Mouse (Mus musculus) MEL (cell line): ENCODE data around the gene Saa3. TPM values are rescaled to one million over a fixed set of nuclear protein-coding genes. Genes with fewer than 3 reads are reported as not detected.

ENCODE experiments used
- DNase-seq: peaks from one replicate; pipeline ENCODE4 v3.0.0; 2011; ENCODE audit warnings: low read depth, low spot score
- H3K27ac ChIP-seq: 2 replicates; pipeline ENCODE4 v1.5.1; 2012; ENCODE audit warnings: low read depth, mild to moderate bottlenecking, control low read depth, low read length, moderate library complexity; ENCODE audit not compliant: control insufficient read depth
- H3K27me3 ChIP-seq, 2 experiments: fragments of 150-350 bp in 1 of 2; sonication (generic) in 1 of 2; 2 replicates each; pipeline ENCODE4 v1.6.1; 2012; ENCODE audit warnings: low read length in 2 of 2, mild to moderate bottlenecking in 2 of 2, improper control_type of control experiment in 1 of 2, moderate library complexity in 1 of 2; ENCODE audit not compliant: insufficient read depth in 2 of 2, control insufficient read depth in 1 of 2
- H3K36me3 ChIP-seq, 2 experiments: 2 replicates each; pipeline ENCODE4 v1.6.1; 2012 to 2014; ENCODE audit warnings: low read length in 2 of 2, improper control_type of control experiment in 1 of 2, inconsistent platforms in 1 of 2, mild to moderate bottlenecking in 1 of 2; ENCODE audit not compliant: insufficient read depth in 2 of 2, control insufficient read depth in 1 of 2
- H3K4me1 ChIP-seq, 2 experiments: fragments of 150-350 bp in 1 of 2; sonication (generic) in 1 of 2; 2 replicates each; pipeline ENCODE4 v1.6.1; 2012; ENCODE audit warnings: low read length in 2 of 2, improper control_type of control experiment in 1 of 2, mild to moderate bottlenecking in 1 of 2; ENCODE audit not compliant: insufficient read depth in 2 of 2, control insufficient read depth in 1 of 2
- H3K4me3 ChIP-seq, 2 experiments: fragments of 150-350 bp in 1 of 2; sonication (generic) in 1 of 2; 2 replicates each; pipeline ENCODE4 v1.5.1; 2012; ENCODE audit warnings: low read depth in 2 of 2, low read length in 2 of 2, mild to moderate bottlenecking in 2 of 2, moderate library complexity in 2 of 2, control low read depth in 1 of 2, improper control_type of control experiment in 1 of 2; ENCODE audit not compliant: control insufficient read depth in 1 of 2, insufficient read depth in 1 of 2
- H3K79me2 ChIP-seq: 2 replicates; pipeline ENCODE4 v1.6.1; 2012; ENCODE audit warnings: mild to moderate bottlenecking, low read length, moderate library complexity; ENCODE audit not compliant: control insufficient read depth, poor library complexity, insufficient read depth
- H3K9ac ChIP-seq: 2 replicates; pipeline ENCODE4 v1.6.1; 2012; ENCODE audit warnings: low read depth, mild to moderate bottlenecking, control low read depth, low read length, moderate library complexity; ENCODE audit not compliant: control insufficient read depth, poor library complexity, severe bottlenecking
- H3K9me3 ChIP-seq: fragments of 150-350 bp; sonication (generic); replicated peaks from 2 replicates; pipeline ENCODE4 v1.6.1; 2012; ENCODE audit warnings: mild to moderate bottlenecking, low read length, improper control_type of control experiment, moderate library complexity; ENCODE audit not compliant: insufficient read depth
- BHLHE40 ChIP-seq: IDR thresholded peaks from 2 replicates; pipeline ENCODE4 v1.6.1; 2012; ENCODE audit warnings: low read depth, mild to moderate bottlenecking, inconsistent platforms, low read length, improper control_type of control experiment, borderline replicate concordance
- E2F4 ChIP-seq: IDR thresholded peaks from 2 replicates; pipeline ENCODE4 v1.6.1; 2011; ENCODE audit warnings: low read depth, low read length, improper control_type of control experiment, borderline replicate concordance
- EP300 ChIP-seq, 2 experiments: IDR thresholded peaks; 2 replicates each; pipeline ENCODE4 v1.6.1; 2011; ENCODE audit warnings: improper control_type of control experiment in 2 of 2, low read length in 2 of 2, low read depth in 1 of 2, mild to moderate bottlenecking in 1 of 2
- ETS1 ChIP-seq: IDR thresholded peaks from 2 replicates; pipeline ENCODE4 v1.6.1; 2012; ENCODE audit warnings: low read depth, mild to moderate bottlenecking, inconsistent platforms, low read length, improper control_type of control experiment, moderate library complexity
- GATA1 ChIP-seq: IDR thresholded peaks from 2 replicates; pipeline ENCODE4 v1.6.1; 2011; ENCODE audit warnings: low read depth, low read length, improper control_type of control experiment
- HCFC1 ChIP-seq: IDR thresholded peaks from 2 replicates; pipeline ENCODE4 v1.6.1; 2012; ENCODE audit warnings: low read depth, mild to moderate bottlenecking, inconsistent platforms, low read length, improper control_type of control experiment, moderate library complexity
- MAFK ChIP-seq: IDR thresholded peaks from 2 replicates; pipeline ENCODE4 v1.6.1; 2011; ENCODE audit warnings: low read depth, mild to moderate bottlenecking, low read length, improper control_type of control experiment, borderline replicate concordance
- MAZ ChIP-seq: IDR thresholded peaks from 2 replicates; pipeline ENCODE4 v1.6.1; 2012; ENCODE audit warnings: low read depth, mild to moderate bottlenecking, inconsistent platforms, low read length, improper control_type of control experiment
- MEF2A ChIP-seq: IDR thresholded peaks from 2 replicates; pipeline ENCODE4 v1.6.1; 2014; ENCODE audit warnings: low read depth, mild to moderate bottlenecking, inconsistent platforms, low read length, improper control_type of control experiment; ENCODE audit not compliant: poor library complexity, insufficient replicate concordance, severe bottlenecking; ENCODE audit errors: extremely low read depth
- MXI1 ChIP-seq: IDR thresholded peaks from 2 replicates; pipeline ENCODE4 v1.6.1; 2011; ENCODE audit warnings: mild to moderate bottlenecking, low read depth, low read length, improper control_type of control experiment
- MYC ChIP-seq: IDR thresholded peaks from 2 replicates; pipeline ENCODE4 v1.6.1; 2011; ENCODE audit warnings: low read depth, mild to moderate bottlenecking, low read length, improper control_type of control experiment, moderate library complexity
- NRF1 ChIP-seq: IDR thresholded peaks from 2 replicates; pipeline ENCODE4 v1.6.1; 2014; ENCODE audit warnings: low read depth, mild to moderate bottlenecking, inconsistent platforms, low read length, improper control_type of control experiment, moderate library complexity; ENCODE audit not compliant: poor library complexity, insufficient read depth, severe bottlenecking
- POLR2AphosphoS2 ChIP-seq: IDR thresholded peaks from 2 replicates; pipeline ENCODE4 v1.6.1; 2011; ENCODE audit warnings: low read length, improper control_type of control experiment
- RAD21 ChIP-seq: IDR thresholded peaks from 2 replicates; pipeline ENCODE4 v1.6.1; 2011; ENCODE audit warnings: mild to moderate bottlenecking, low read depth, low read length, improper control_type of control experiment
- RCOR1 ChIP-seq: IDR thresholded peaks from 2 replicates; pipeline ENCODE4 v1.6.1; 2012; ENCODE audit warnings: low read depth, mild to moderate bottlenecking, inconsistent platforms, low read length, improper control_type of control experiment
- SIN3A ChIP-seq: IDR thresholded peaks from 2 replicates; pipeline ENCODE4 v1.6.1; 2012; ENCODE audit warnings: low read length, improper control_type of control experiment, inconsistent platforms
- TAL1 ChIP-seq: IDR thresholded peaks from 2 replicates; pipeline ENCODE4 v1.6.1; 2012; ENCODE audit warnings: mild to moderate bottlenecking, inconsistent platforms, low read length, moderate library complexity, mixed read lengths
- TCF12 ChIP-seq: IDR thresholded peaks from 2 replicates; pipeline ENCODE4 v1.6.1; 2014; ENCODE audit warnings: low read depth, mild to moderate bottlenecking, inconsistent platforms, low read length, improper control_type of control experiment, moderate library complexity
- USF1 ChIP-seq: IDR thresholded peaks from 2 replicates; pipeline ENCODE4 v1.6.1; 2014; ENCODE audit warnings: low read depth, mild to moderate bottlenecking, inconsistent platforms, low read length, improper control_type of control experiment, moderate library complexity
- ZC3H11A ChIP-seq: IDR thresholded peaks from 2 replicates; pipeline ENCODE4 v1.6.1; 2012; ENCODE audit warnings: low read depth, mild to moderate bottlenecking, inconsistent platforms, low read length, improper control_type of control experiment
- ZKSCAN1 ChIP-seq: IDR thresholded peaks from 2 replicates; pipeline ENCODE4 v1.6.1; 2012; ENCODE audit warnings: low read depth, mild to moderate bottlenecking, inconsistent platforms, low read length, improper control_type of control experiment, moderate library complexity
- ZNF384 ChIP-seq: IDR thresholded peaks from 2 replicates; pipeline ENCODE4 v1.6.1; 2012; ENCODE audit warnings: low read depth, mild to moderate bottlenecking, inconsistent platforms, low read length, improper control_type of control experiment
- polyA plus RNA-seq, 2 experiments: library from polyadenylated mRNA; stranded (reverse) in 1 of 2; unstranded in 1 of 2; fragments of >175 nt in 1 of 2; fragments of >200 nt in 1 of 2; gene quantifications; 2 replicates each; pipeline versions ENCODE4 v1.2.1 to v1.2.4; 2012; ENCODE audit warnings: low replicate concordance in 2 of 2, low read depth in 1 of 2; ENCODE audit not compliant: insufficient read length in 2 of 2, insufficient read depth in 1 of 2, missing spikeins in 1 of 2
- total RNA-seq: library from RNA; depleted of rRNA; stranded (reverse); fragments of 300-350 nt; gene quantifications from 2 replicates; pipeline ENCODE4 v1.2.3, GENCODE M21; 2012

The Saa3 gene
- total and polyA plus RNA-seq, 3 experiments, result 1.3 to 1.7 TPM; not detected in 1

GRCm38 (mm10) chr7:46696754-46697153, 18.7 kb downstream of the Saa3 start:
- Histone ChIP-seq H3K79me2 (0 out of 2 replicates have a peak, but pooled peaks cover 1% of the 10 kb centered on the region), H3K9ac (no peak overlapping the region), H3K4me1 (peaks cover 0 to 7% of the 10 kb centered on the region in 2 experiments; a peak in 2 of 4 replicates), H3K9me3 (no peaks in the 10 kb centered on the region), H3K4me3 (no peak overlapping the region), H3K36me3 (peaks cover 9 to 10% of the 10 kb centered on the region in 2 experiments), H3K27me3 (no peaks in the 10 kb centered on the region), H3K27ac (peak overlapping the region; percentile 69)
- peak; percentile 85 for DNase-seq
- TF ChIP-seq ZNF384 (no peak), MAFK (peak; percentile 37; the same call in 1 of the 2 replicates), E2F4 (no peak), ZKSCAN1 (no peak), ZC3H11A (no peak), NRF1 (no peak), MAZ (0 out of 2 replicates have a peak, but pooled peaks have one; percentile 24), BHLHE40 (no peak), TAL1 (peak; percentile 79), POLR2AphosphoS2 (no peak), ETS1 (peak; percentile 87), TCF12 (peak; percentile 97), RCOR1 (peak; percentile 97), MEF2A (no peak), USF1 (no peak), EP300 (IDR thresholded peaks at IDR 0.05; ENCODE audit: low read depth in 1 of 2, low read length in 2 of 2) (peak; percentile 88 to 89), GATA1 (peak; percentile 94), SIN3A (peak; percentile 81), RAD21 (no peak), MXI1 (peak; percentile 62)

- H3K9me3 ChIP-seq, result no peaks in the 10 kb centered on the region
- no peak overlapping the region for H3K27ac ChIP-seq
- no peak for DNase-seq
These were observed 28.7 kb downstream of the Saa3 start for GRCm38 (mm10) chr7:46686827-46687226.

More at GRCm38 (mm10) chr7:46686827-46687226, 28.7 kb downstream of the Saa3 start:
- peaks cover 0 to 1% of the 10 kb centered on the region in 2 experiments; a peak in 2 of 4 replicates for H3K36me3 ChIP-seq
- H3K27me3 ChIP-seq, result no peaks in the 10 kb centered on the region
- no peaks in the 10 kb centered on the region for H3K79me2 ChIP-seq
- TF ChIP-seq MAFK (no peak), MYC (no peak), BHLHE40 (no peak), HCFC1 (0 out of 2 replicates have a peak, but pooled peaks have one; percentile 19)
- no peaks in the 10 kb centered on the region for H3K4me1 ChIP-seq
- H3K9ac ChIP-seq, result no peak overlapping the region
- H3K4me3 ChIP-seq, result no peak overlapping the region
